Mouse (Mus musculus) heart, embryonic 13.5 days (tissue): Measurements from ENCODE around the gene Dmxl2. TPM values are rescaled to one million over a fixed set of nuclear protein-coding genes. Genes with fewer than 3 reads are reported as not detected.

Experiments
- ATAC-seq: fragments of 200-750 bp; cut with Nextera tagmentation; 2 replicates; pipeline ENCODE4 v1.8.0; 2017; ENCODE audit warnings: moderate TSS enrichment; ENCODE audit not compliant: insufficient number of reproducible peaks, low FRiP score, low TSS enrichment; ENCODE audit errors: extremely low read depth
- H3K27ac ChIP-seq: fragments of 300-500 bp; sonication (generic); replicated peaks from 2 replicates; pipeline ENCODE4 v1.5.1; 2015; ENCODE audit warnings: moderate library complexity, mild to moderate bottlenecking, inconsistent platforms
- H3K27me3 ChIP-seq: fragments of 300-500 bp; sonication (generic); replicated peaks from 2 replicates; pipeline ENCODE4 v1.6.1; 2015; ENCODE audit warnings: mild to moderate bottlenecking, inconsistent platforms
- H3K36me3 ChIP-seq: fragments of 300-500 bp; sonication (generic); 2 replicates; pipeline ENCODE4 v1.6.1; 2015; ENCODE audit warnings: mild to moderate bottlenecking, inconsistent platforms
- H3K4me1 ChIP-seq: fragments of 300-500 bp; sonication (generic); 2 replicates; pipeline ENCODE4 v1.6.1; 2015; ENCODE audit warnings: inconsistent platforms
- H3K4me2 ChIP-seq: fragments of 300-500 bp; sonication (generic); 2 replicates; pipeline ENCODE4 v1.6.1; 2015; ENCODE audit warnings: inconsistent platforms, mild to moderate bottlenecking, moderate library complexity
- H3K4me3 ChIP-seq: fragments of 300-500 bp; sonication (generic); 2 replicates; pipeline ENCODE4 v1.5.1; 2015; ENCODE audit warnings: moderate library complexity, mild to moderate bottlenecking, inconsistent platforms
- H3K9ac ChIP-seq: fragments of 300-500 bp; sonication (generic); 2 replicates; pipeline ENCODE4 v1.6.1; 2015; ENCODE audit warnings: inconsistent platforms, mild to moderate bottlenecking, moderate library complexity
- H3K9me3 ChIP-seq: fragments of 300-500 bp; sonication (generic); 2 replicates; pipeline ENCODE4 v1.6.1; 2016; ENCODE audit warnings: inconsistent platforms
- WGBS: fragments of 180-500 bp; shearing (Covaris S2); methylation state at CpG from one replicate; pipeline ENCODE4 v1.1.7; 2015; ENCODE audit warnings: mixed read lengths; 5-methylcytosine and 5-hydroxymethylcytosine counted together
- polyA plus RNA-seq: library from polyadenylated mRNA; unstranded; fragments of >200 nt; fragmentation: Nextera tagmentation; extraction: Ambion mirVana; gene quantifications from 2 replicates; pipeline ENCODE4 v1.2.1, GENCODE M21; 2015

Gene Dmxl2
- polyA plus RNA-seq, 1 experiment from 2014 or later, result 5.1 TPM

- no peak for ATAC-seq
- H3K36me3 ChIP-seq, result no peaks in the 10 kb centered on the region
Observed at GRCm38 (mm10) chr9:54533975-54534374, 32.5 kb upstream of the Dmxl2 start.

GRCm38 (mm10) chr9:54532926-54533325 is 31.5 kb upstream of the Dmxl2 start:
- no peak overlapping the region for H3K27ac ChIP-seq
- peaks cover 6% of the 10 kb centered on the region; the same call in 1 of the 2 replicates for H3K27me3 ChIP-seq
- no peaks in the 10 kb centered on the region for H3K9me3 ChIP-seq
- WGBS, result 91% methylated on average over 2 of the region's 2 CpGs
- ATAC-seq, result no peak
- no peak overlapping the region for H3K4me3 ChIP-seq
- H3K36me3 ChIP-seq, result no peaks in the 10 kb centered on the region
- H3K4me1 ChIP-seq, result 0 out of 2 replicates have a peak, but pooled peaks cover 2% of the 10 kb centered on the region
- H3K4me2 ChIP-seq, result no peak overlapping the region
- no peak overlapping the region for H3K9ac ChIP-seq

More at GRCm38 (mm10) chr9:54533975-54534374, 32.5 kb upstream of the Dmxl2 start:
- Histone ChIP-seq H3K4me3 (no peak overlapping the region), H3K4me1 (0 out of 2 replicates have a peak, but pooled peaks cover 2% of the 10 kb centered on the region), H3K9me3 (no peaks in the 10 kb centered on the region), H3K27me3 (peaks cover 6% of the 10 kb centered on the region; the same call in 1 of the 2 replicates), H3K4me2 (no peak overlapping the region), H3K27ac (no peak overlapping the region), H3K9ac (no peak overlapping the region)
- WGBS, result 51% methylated on average over 5 of the region's 5 CpGs

DNA sequence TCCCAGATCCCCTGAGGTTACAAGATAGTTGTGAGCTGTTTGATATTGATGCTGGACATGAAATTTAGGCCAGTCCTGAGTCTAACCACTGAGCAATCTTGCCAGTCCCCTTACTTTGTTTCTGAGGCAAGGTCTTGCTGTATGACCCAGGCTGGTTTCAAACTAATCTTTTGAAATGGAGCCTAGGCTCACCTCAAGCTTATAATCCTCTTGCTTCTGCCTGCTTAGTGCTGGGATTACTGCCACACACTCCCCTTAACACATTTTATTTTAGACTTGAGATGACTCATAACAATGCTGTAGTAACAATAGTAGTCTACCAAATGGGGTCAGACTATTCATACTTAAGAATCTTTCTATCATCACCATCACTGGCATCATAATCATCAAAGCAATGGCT is 30.0 kb upstream of the Dmxl2 start:
- Histone ChIP-seq H3K27ac (no peak overlapping the region), H3K4me2 (no peak overlapping the region), H3K36me3 (no peaks in the 10 kb centered on the region), H3K27me3 (peaks cover 6% of the 10 kb centered on the region; the same call in 1 of the 2 replicates), H3K9me3 (no peaks in the 10 kb centered on the region), H3K9ac (no peak overlapping the region), H3K4me3 (no peak overlapping the region), H3K4me1 (0 out of 2 replicates have a peak, but pooled peaks cover 2% of the 10 kb centered on the region)
- ATAC-seq, result no peak

GRCm38 (mm10) chr9:54530836-54531235 is 29.4 kb upstream of the Dmxl2 start:
- WGBS, result 76% methylated on average over 6 of the region's 6 CpGs
- no peak for ATAC-seq

GRCm38 (mm10) chr9:54529950-54530349 is 28.5 kb upstream of the Dmxl2 start:
- H3K27me3 ChIP-seq, result no peaks in the 10 kb centered on the region
- H3K4me1 ChIP-seq, result 0 out of 2 replicates have a peak, but pooled peaks cover 2% of the 10 kb centered on the region
- H3K4me2 ChIP-seq, result no peak overlapping the region
- H3K36me3 ChIP-seq, result no peaks in the 10 kb centered on the region
- no peak overlapping the region for H3K27ac ChIP-seq
- WGBS, result 65% methylated on average over 2 of the region's 2 CpGs
- no peak overlapping the region for H3K9ac ChIP-seq
- no peaks in the 10 kb centered on the region for H3K9me3 ChIP-seq
- no peak for ATAC-seq
- H3K4me3 ChIP-seq, result no peak overlapping the region

More at GRCm38 (mm10) chr9:54530836-54531235, 29.4 kb upstream of the Dmxl2 start:
- H3K4me2 ChIP-seq, result no peak overlapping the region
- peaks cover 5% of the 10 kb centered on the region; the same call in 1 of the 2 replicates for H3K27me3 ChIP-seq
- H3K4me3 ChIP-seq, result no peak overlapping the region
- no peaks in the 10 kb centered on the region for H3K36me3 ChIP-seq
- no peak overlapping the region for H3K9ac ChIP-seq
- no peaks in the 10 kb centered on the region for H3K9me3 ChIP-seq
- H3K4me1 ChIP-seq, result 0 out of 2 replicates have a peak, but pooled peaks cover 2% of the 10 kb centered on the region
- no peak overlapping the region for H3K27ac ChIP-seq

DNA sequence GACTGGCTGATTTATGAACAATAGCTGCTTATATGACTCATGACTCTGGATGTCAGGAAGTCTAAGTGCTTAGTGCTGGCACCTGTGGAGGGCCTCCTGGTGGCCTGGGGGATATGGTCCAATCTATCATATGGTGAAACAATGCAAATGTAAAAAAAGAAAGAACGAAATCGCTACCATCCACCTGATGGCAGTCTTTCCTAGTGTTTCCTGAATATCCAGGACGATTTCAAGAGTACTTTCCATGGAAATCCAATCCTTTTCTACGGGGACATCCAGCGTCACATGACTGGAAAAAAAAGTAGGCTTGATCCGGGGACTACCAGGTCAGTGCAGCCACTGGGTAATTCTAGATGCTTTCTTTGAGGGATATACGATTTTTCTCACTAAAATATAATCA is 26.3 kb upstream of the Dmxl2 start:
- 60% methylated on average over 7 of the region's 7 CpGs for WGBS
- Histone ChIP-seq H3K4me3 (no peak overlapping the region), H3K27ac (no peak overlapping the region), H3K4me2 (no peak overlapping the region), H3K9ac (no peak overlapping the region), H3K36me3 (no peaks in the 10 kb centered on the region), H3K9me3 (no peaks in the 10 kb centered on the region), H3K4me1 (no peaks in the 10 kb centered on the region), H3K27me3 (no peaks in the 10 kb centered on the region)
- ATAC-seq, result no peak

GRCm38 (mm10) chr9:54520286-54520685 is 18.9 kb upstream of the Dmxl2 start:
- H3K9me3 ChIP-seq, result no peaks in the 10 kb centered on the region
- no peaks in the 10 kb centered on the region for H3K4me1 ChIP-seq
- no peak for ATAC-seq

GRCm38 (mm10) chr9:54518921-54519320 is 17.5 kb upstream of the Dmxl2 start:
- ATAC-seq, result no peak
- Histone ChIP-seq H3K9me3 (no peaks in the 10 kb centered on the region), H3K36me3 (no peaks in the 10 kb centered on the region), H3K4me3 (no peak overlapping the region), H3K27me3 (no peaks in the 10 kb centered on the region), H3K27ac (no peak overlapping the region), H3K4me1 (no peaks in the 10 kb centered on the region), H3K4me2 (no peak overlapping the region), H3K9ac (no peak overlapping the region)
- WGBS, result 49% methylated on average over 7 of the region's 7 CpGs

More at GRCm38 (mm10) chr9:54520286-54520685, 18.9 kb upstream of the Dmxl2 start:
- Histone ChIP-seq H3K27ac (no peak overlapping the region), H3K27me3 (no peaks in the 10 kb centered on the region), H3K4me3 (no peak overlapping the region), H3K9ac (no peak overlapping the region), H3K4me2 (no peak overlapping the region), H3K36me3 (no peaks in the 10 kb centered on the region)
- WGBS, result 69% methylated on average over 4 of the region's 4 CpGs

DNA sequence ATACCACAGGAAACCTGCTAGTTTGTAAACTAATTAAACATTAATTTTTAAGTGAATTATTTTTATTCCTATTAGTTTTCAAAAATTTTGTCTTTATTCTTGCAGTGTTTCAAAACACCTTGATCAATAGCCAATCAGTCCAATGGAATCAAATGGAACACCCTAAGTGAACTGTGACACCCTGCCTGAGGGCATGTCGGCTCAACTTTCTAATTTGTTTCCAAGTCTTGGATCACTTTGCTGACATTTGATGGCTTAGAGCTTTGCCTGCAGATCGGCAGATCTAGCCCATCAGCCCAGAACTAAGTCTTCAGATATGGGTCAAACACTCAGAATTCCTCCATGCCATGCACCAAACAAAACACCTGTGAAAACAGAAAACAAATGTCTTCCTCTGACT is 14.6 kb upstream of the Dmxl2 start:
- no peak overlapping the region for H3K9ac ChIP-seq
- H3K27me3 ChIP-seq, result no peaks in the 10 kb centered on the region
- no peak for ATAC-seq
- H3K36me3 ChIP-seq, result no peaks in the 10 kb centered on the region
- H3K4me2 ChIP-seq, result no peak overlapping the region
- no peaks in the 10 kb centered on the region for H3K4me1 ChIP-seq
- WGBS, result 72% methylated on average over 2 of the region's 2 CpGs
- no peak overlapping the region for H3K4me3 ChIP-seq
- no peak overlapping the region for H3K27ac ChIP-seq
- H3K9me3 ChIP-seq, result no peaks in the 10 kb centered on the region

- Histone ChIP-seq H3K9me3 (no peaks in the 10 kb centered on the region), H3K4me3 (peak overlapping the region; percentile 87), H3K27me3 (peaks cover 25% of the 10 kb centered on the region), H3K4me1 (peaks cover 12% of the 10 kb centered on the region), H3K36me3 (no peaks in the 10 kb centered on the region), H3K4me2 (peak overlapping the region; percentile 95), H3K9ac (peak overlapping the region; percentile 92), H3K27ac (no peak overlapping the region)
- ATAC-seq, result no peak
- WGBS, result 19% methylated on average over 12 of the region's 12 CpGs
Observed at GRCm38 (mm10) chr9:54502873-54503272, 1.4 kb upstream of the Dmxl2 start.

- peak overlapping the region; percentile 73; the same call in 1 of the 2 replicates for H3K27ac ChIP-seq
- no peaks in the 10 kb centered on the region for H3K36me3 ChIP-seq
- peak overlapping the region; percentile 87 for H3K4me3 ChIP-seq
- H3K27me3 ChIP-seq, result peaks cover 25% of the 10 kb centered on the region
- WGBS, result 5% methylated on average over 13 of the region's 13 CpGs
- peaks cover 12% of the 10 kb centered on the region for H3K4me1 ChIP-seq
- ATAC-seq, result no peak
- peak overlapping the region; percentile 92 for H3K9ac ChIP-seq
- H3K4me2 ChIP-seq, result peak overlapping the region; percentile 95
- no peaks in the 10 kb centered on the region for H3K9me3 ChIP-seq
Observed at GRCm38 (mm10) chr9:54502111-54502495, 677 bp upstream of the Dmxl2 start.

DNA sequence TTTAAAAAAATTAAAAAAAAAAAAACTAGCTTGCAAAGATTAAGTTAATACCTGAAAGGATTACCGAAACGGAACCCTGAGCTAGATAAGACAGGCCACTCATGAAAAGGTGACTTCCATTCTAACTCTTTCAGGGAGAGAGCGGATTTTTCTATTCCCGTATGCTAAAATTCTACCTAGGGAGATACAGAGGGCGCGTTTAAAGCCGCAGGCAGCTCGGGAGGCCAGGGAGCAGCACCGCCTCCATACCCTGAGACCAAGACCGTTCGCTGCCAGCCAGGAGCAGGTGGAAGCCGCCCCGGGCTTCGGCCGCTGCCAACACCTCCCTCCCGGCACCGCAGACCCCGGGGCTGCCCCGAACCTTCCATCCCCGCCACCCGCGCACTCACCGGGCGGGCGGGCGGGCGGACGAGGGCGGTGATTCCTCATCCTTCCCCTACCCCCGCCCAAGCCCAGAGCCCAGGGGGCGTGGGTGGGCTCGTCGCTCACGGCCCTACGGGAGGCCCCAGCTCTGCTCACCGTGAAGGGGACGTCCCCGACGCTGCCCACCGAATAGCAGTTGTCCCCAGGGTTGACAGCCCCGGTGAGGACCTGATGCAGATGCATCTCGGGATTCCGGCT is 484 bp downstream of the Dmxl2 start:
- peak; percentile 4; the same call in 1 of the 2 replicates for ATAC-seq
- Histone ChIP-seq H3K36me3 (no peaks in the 10 kb centered on the region), H3K4me2 (peak overlapping the region; percentile 95), H3K4me3 (peak overlapping the region; percentile 87), H3K9ac (peak overlapping the region; percentile 92), H3K4me1 (peaks cover 12% of the 10 kb centered on the region), H3K27ac (peak overlapping the region; percentile 73), H3K27me3 (peaks cover 25% of the 10 kb centered on the region), H3K9me3 (no peaks in the 10 kb centered on the region)
- WGBS, result under 1% methylated on average over 43 of the region's 43 CpGs
